ENCODE assay signal across 13 mouse cellular contexts in the genomic region with DNA sequence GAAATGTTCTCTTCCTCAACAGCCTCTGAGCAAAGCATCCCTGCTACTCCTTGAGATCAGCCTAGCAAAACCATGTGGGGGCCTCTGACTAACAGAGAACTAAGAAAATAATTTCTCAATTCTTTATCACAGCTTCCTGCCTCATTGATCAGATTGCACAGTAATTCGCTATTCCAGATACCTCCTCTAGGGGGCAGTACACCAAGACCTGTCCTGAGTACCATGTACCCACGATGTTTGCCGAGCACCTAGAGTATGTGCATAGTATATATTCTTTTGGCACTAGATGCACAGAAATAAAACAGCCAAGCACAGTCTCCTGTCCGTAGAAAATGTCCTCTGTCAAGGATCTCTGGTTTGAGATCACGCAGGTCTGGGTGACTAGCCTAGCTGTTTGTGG.
A peak's percentile ranks its signal among the peaks of the same experiment; 100 is the strongest.
DNase-seq lines count a peak whose midpoint lies in the region; ATAC-seq and TF ChIP-seq lines count a peak whose summit lies in the region.
"Had no signal": no experiment of that assay in that cellular context is flagged by ENCODE, and none has a peak within 500 bp of the region (broad histone marks: within the 10 kb centered on the region; RNA-seq: fewer than 3 reads in every experiment).

No protein-coding gene starts in this region.

- H3K27me3 ChIP-seq in E14TG2a.4 (ENCODE audit: insufficient read depth, low read length), result no peaks in the 10 kb centered on the region; the same call in 1 of the 2 replicates
- no peaks in the 10 kb centered on the region for H3K27me3 ChIP-seq in kidney, embryonic 15.5 days
- H3K27me3 ChIP-seq: forebrain, embryonic 13.5 days; heart, embryonic 12.5 days had no signal

- DNase-seq in layer of hippocampus, adult 2 months (ENCODE audit: low spot score in 2 of 2), result no peak
- DNase-seq in layer of hippocampus, adult 9-11 months, result no peak
- peak; percentile 36 for DNase-seq in A20 (ENCODE audit: low read depth, low spot score)
- DNase-seq in heart, postnatal 10 days, result no peak
- DNase-seq: cerebellum, adult 18-20 months; kidney, adult 8-10 months; lung, postnatal 36 days; midbrain, embryonic 14.5 days had no signal

- 64% methylated on average over 5 of the region's 5 CpGs for WGBS in kidney, embryonic 15.5 days

- H3K9me3 ChIP-seq in E14TG2a.4 (ENCODE audit: low read length), result no peaks in the 10 kb centered on the region
- no peaks in the 10 kb centered on the region for H3K9me3 ChIP-seq in kidney, embryonic 15.5 days (replicated peaks)
- H3K9me3 ChIP-seq: forebrain, embryonic 13.5 days; heart, embryonic 12.5 days had no signal

- ATAC-seq in kidney, embryonic 15.5 days (replicated peaks; ENCODE audit: low FRiP score), result no peak
- ATAC-seq: forebrain, embryonic 13.5 days had no signal

- H3K27ac ChIP-seq in layer of hippocampus, adult 2 months, result no peak overlapping the region
- H3K27ac ChIP-seq in cortical plate, adult 2 months (ENCODE audit: insufficient read depth, low read length), result no peak overlapping the region
- H3K27ac ChIP-seq in kidney, embryonic 15.5 days, result no peak overlapping the region
- H3K27ac ChIP-seq: forebrain, embryonic 13.5 days had no signal

- no peaks in the 10 kb centered on the region for H3K36me3 ChIP-seq in E14TG2a.4 (ENCODE audit: insufficient read depth, low read length)
- no peaks in the 10 kb centered on the region for H3K36me3 ChIP-seq in kidney, embryonic 15.5 days
- H3K36me3 ChIP-seq: heart, embryonic 12.5 days had no signal

- no peak overlapping the region for H3K4me2 ChIP-seq in kidney, embryonic 15.5 days
- H3K4me2 ChIP-seq: forebrain, embryonic 13.5 days; heart, embryonic 12.5 days had no signal

- no peak overlapping the region for H3K4me3 ChIP-seq in layer of hippocampus, adult 2 months
- H3K4me3 ChIP-seq in E14TG2a.4 (replicated peaks; ENCODE audit: low read length), result no peak overlapping the region
- no peak overlapping the region for H3K4me3 ChIP-seq in cortical plate, adult 2 months (ENCODE audit: insufficient read depth, low read length)
- H3K4me3 ChIP-seq in kidney, embryonic 15.5 days (replicated peaks), result no peak overlapping the region
- H3K4me3 ChIP-seq: forebrain, embryonic 13.5 days; heart, embryonic 12.5 days had no signal

- peaks cover 8% of the 10 kb centered on the region; the same call in 1 of the 2 replicates for H3K4me1 ChIP-seq in E14TG2a.4 (replicated peaks; ENCODE audit: low read depth, low read length)
- H3K4me1 ChIP-seq in cortical plate, adult 2 months (ENCODE audit: control insufficient read depth, insufficient read depth, low read length), result no peaks in the 10 kb centered on the region
- no peaks in the 10 kb centered on the region for H3K4me1 ChIP-seq in kidney, embryonic 15.5 days
- H3K4me1 ChIP-seq: forebrain, embryonic 13.5 days; heart, embryonic 12.5 days had no signal

- TF ChIP-seq CTCF in layer of hippocampus, adult 2 months (conservative IDR thresholded peaks at IDR 0.05), result peak; percentile 67
- peak; percentile 86 for TF ChIP-seq CTCF in E14TG2a.4 (conservative IDR thresholded peaks at IDR 0.05; ENCODE audit: low read length)
- peak; percentile 38; the same call in 1 of the 2 replicates for TF ChIP-seq CTCF in cortical plate, adult 2 months (IDR thresholded peaks at IDR 0.05; ENCODE audit: extremely low read depth, insufficient read depth, low read length)

- no peak overlapping the region for H3K9ac ChIP-seq in kidney, embryonic 15.5 days
- H3K9ac ChIP-seq: forebrain, embryonic 13.5 days; heart, embryonic 12.5 days had no signal

- no peak for TF ChIP-seq POLR2A in cortical plate, adult 2 months (IDR thresholded peaks at IDR 0.05; ENCODE audit: extremely low read depth, insufficient read depth, low read length)

- intact Hi-C loops in heart, postnatal 10 days (cut with DNase I), result no loop called here
